Mouse (Mus musculus) frontal cortex, adult (tissue): ENCODE measurements around the gene Fbxl20.
A peak's percentile ranks its signal among the peaks of the same experiment; 100 is the strongest.

ENCODE experiments used
- ATAC-seq: cut with Nextera tagmentation; 2 replicates; pipeline ENCODE4 v1.9.2; 2017; ENCODE audit warnings: mild to moderate bottlenecking, moderate library complexity, mixed read lengths; ENCODE audit not compliant: low TSS enrichment

Gene Fbxl20

GRCm38 (mm10) chr11:98049672-98050519, 100.3 kb downstream of the Fbxl20 start:
- ATAC-seq: peak; percentile 32; the same call in 1 of the 2 replicates

GRCm38 (mm10) chr11:98047745-98048144, 102.5 kb downstream of the Fbxl20 start:
- no peak for ATAC-seq

- ATAC-seq: no peak
These were observed 103.7 kb downstream of the Fbxl20 start for GRCm38 (mm10) chr11:98046466-98046865.

DNA sequence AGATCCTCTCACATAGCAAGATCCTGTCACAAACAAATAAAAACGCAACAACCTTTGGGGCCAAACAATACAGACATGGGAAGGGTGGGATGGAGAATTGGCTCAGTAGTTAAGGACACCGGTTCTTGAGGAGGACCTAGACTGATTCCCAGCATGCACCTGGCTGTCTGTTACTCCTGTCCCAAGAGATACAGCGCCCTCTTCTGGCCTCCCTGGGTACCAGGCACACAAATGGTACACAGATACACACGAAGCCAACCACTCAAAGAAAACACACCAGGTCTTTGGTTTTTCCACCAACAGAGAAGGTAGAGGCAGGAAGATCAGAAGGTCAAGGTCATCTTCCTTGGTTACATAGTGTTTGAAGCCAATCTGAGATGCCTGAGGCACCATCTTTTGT, 104.6 kb downstream of the Fbxl20 start:
- ATAC-seq: no peak

GRCm38 (mm10) chr11:98044074-98044473, 106.1 kb downstream of the Fbxl20 start:
- ATAC-seq: no peak

DNA sequence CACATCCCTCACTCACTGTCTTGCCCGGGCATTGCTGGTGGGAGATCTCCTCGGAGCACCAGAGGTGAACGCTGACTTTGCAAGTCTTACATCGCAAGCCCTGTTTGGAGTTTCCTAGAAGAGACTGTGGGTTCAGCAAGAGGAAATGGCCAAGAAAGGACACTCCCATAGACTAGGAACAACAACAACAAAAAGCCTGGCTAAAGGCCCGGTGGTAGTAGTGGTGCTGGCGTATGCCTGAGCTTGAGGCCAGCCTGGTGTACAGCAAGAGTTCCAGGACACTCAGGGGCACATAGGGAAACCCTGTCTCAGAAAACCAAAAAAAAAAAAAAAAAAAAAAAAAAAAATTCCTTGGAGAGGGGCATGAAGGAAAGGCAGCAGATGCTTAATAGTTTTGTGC, 107.5 kb downstream of the Fbxl20 start:
- ATAC-seq: no peak

DNA sequence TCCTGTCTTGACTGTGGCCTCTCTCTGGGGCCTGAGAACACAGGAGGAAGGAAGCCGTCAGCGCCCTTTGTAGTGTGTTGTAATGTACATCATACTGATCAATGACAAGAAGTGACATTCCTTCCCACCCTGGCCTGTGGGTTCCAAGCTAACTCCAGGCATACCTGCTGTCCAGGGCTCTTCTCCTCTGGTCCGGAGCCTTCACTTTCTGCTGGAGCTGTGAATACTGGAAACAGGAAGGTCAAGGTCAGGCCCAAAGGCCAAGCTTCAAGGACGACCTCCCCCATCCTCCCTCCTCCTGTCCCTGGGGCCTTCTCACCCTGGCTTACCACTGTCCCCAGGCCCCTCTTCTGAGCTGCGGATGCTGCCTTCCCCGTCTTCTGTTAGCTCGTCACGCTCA, 109.2 kb downstream of the Fbxl20 start:
- ATAC-seq: no peak

DNA sequence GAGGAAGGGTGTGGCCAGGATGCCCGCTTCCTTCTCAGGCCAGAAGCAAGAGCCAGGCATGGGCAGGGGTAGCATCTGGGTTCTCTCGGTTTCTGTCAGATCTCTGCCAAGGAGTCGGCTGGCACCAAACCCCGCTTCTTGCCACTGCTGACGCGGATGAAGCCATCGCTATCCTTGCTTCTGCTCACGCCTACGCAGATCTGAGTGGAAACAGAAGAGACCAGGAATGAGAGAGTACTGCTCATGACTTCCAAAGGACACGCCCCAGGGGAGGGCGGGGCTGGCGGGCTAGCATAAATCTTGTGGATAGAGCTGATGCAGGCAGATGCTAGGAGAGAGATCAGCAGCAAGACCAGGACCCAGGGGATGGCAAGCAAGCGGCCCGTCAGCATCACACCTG, 112.3 kb downstream of the Fbxl20 start:
- ATAC-seq: peak; percentile 68

GRCm38 (mm10) chr11:98035977-98036377, 114.2 kb downstream of the Fbxl20 start:
- peak; percentile 21; the same call in 1 of the 2 replicates for ATAC-seq

DNA sequence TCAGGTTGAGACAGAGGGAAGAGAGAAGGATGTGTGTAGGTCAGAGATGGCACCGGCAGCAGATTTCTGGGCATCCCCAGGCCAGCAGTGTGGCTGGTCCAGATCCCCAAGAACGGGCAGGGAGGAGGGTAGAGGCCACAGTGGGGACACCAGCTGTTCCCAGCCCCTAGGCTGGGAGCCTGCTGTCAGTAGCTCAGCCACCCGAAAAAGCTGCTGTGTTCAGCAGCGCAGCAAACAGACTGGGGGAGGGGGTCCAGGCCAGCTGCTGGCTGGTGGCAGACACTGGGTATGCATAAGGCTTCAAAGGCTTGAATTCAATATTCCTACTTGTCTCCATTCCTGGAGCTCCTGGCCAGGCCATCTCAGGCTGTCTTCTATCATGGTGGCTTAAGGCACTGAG, 115.4 kb downstream of the Fbxl20 start:
- 0 out of 2 replicates have a peak, but pooled peaks have one; percentile 3 for ATAC-seq

- no peak for ATAC-seq
These were observed 116.1 kb downstream of the Fbxl20 start for GRCm38 (mm10) chr11:98034061-98034460.
